Mouse (Mus musculus) liver, adult 2 months (tissue): ENCODE data around the gene Hils1. TPM values are rescaled to one million over a fixed set of nuclear protein-coding genes. Genes with fewer than 3 reads are reported as not detected.

Experiments used
- DNase-seq: peaks from one replicate; pipeline ENCODE4 v3.0.0-alpha.2; 2011; ENCODE audit warnings: low read depth, low spot score; ENCODE audit errors: extremely low read depth
- H3K27ac ChIP-seq: fragments of 200-500 bp; replicated peaks from 2 replicates; pipeline ENCODE4 v1.5.1; 2012; ENCODE audit warnings: low read depth, mild to moderate bottlenecking, control low read depth, inconsistent platforms, low read length; ENCODE audit not compliant: insufficient read depth
- H3K27me3 ChIP-seq: fragments of 200-500 bp; 2 replicates; pipeline ENCODE4 v1.6.1; 2012; ENCODE audit warnings: mild to moderate bottlenecking, moderate library complexity, low read length, inconsistent platforms; ENCODE audit not compliant: control insufficient read depth, insufficient read depth
- H3K36me3 ChIP-seq: fragments of 200-500 bp; 2 replicates; pipeline ENCODE4 v1.6.1; 2012; ENCODE audit warnings: low read length, inconsistent platforms; ENCODE audit not compliant: control insufficient read depth, insufficient read depth
- H3K4me1 ChIP-seq: fragments of 200-500 bp; 2 replicates; pipeline ENCODE4 v1.6.1; 2011; ENCODE audit warnings: low read length; ENCODE audit not compliant: control insufficient read depth, insufficient read depth
- H3K4me3 ChIP-seq: fragments of 200-500 bp; 2 replicates; pipeline ENCODE4 v1.5.1; 2011; ENCODE audit warnings: low read depth, mild to moderate bottlenecking, control low read depth, low read length, moderate library complexity; ENCODE audit not compliant: insufficient read depth
- H3K79me2 ChIP-seq: fragments of 200-500 bp; 2 replicates; pipeline ENCODE4 v1.6.1; 2012; ENCODE audit warnings: inconsistent platforms, mild to moderate bottlenecking, low read length, moderate library complexity; ENCODE audit not compliant: control insufficient read depth, insufficient read depth
- H3K9ac ChIP-seq: fragments of 200-500 bp; 2 replicates; pipeline ENCODE4 v1.6.1; 2012; ENCODE audit warnings: low read depth, mild to moderate bottlenecking, control low read depth, inconsistent platforms, low read length
- CTCF ChIP-seq: fragments of 200-500 bp; IDR thresholded peaks from 2 replicates; pipeline ENCODE4 v1.5.1; 2011; ENCODE audit warnings: low read depth, low read length, control low read depth
- POLR2A ChIP-seq: fragments of 200-500 bp; IDR thresholded peaks from 2 replicates; pipeline ENCODE4 v1.6.1; 2011; ENCODE audit warnings: low read length, control low read depth; ENCODE audit not compliant: insufficient read depth; ENCODE audit errors: extremely low read depth
- WGBS: fragments of 180-500 bp; shearing (Covaris S2); methylation state at CpG from one replicate; pipeline ENCODE4 v1.1.7; 2018; 5-methylcytosine and 5-hydroxymethylcytosine counted together
- polyA plus RNA-seq: library from polyadenylated mRNA; depleted of rRNA; stranded (reverse); fragments of >200 nt; gene quantifications from 2 replicates; pipeline ENCODE4 v1.2.3, GENCODE M21; 2012
- total RNA-seq: library from RNA; depleted of rRNA; stranded (reverse); fragments of >200 nt; gene quantifications from 2 replicates; pipeline ENCODE4 v1.2.3, GENCODE M21; 2014

Gene Hils1
- total and polyA plus RNA-seq, 2 experiments, result not detected

DNA sequence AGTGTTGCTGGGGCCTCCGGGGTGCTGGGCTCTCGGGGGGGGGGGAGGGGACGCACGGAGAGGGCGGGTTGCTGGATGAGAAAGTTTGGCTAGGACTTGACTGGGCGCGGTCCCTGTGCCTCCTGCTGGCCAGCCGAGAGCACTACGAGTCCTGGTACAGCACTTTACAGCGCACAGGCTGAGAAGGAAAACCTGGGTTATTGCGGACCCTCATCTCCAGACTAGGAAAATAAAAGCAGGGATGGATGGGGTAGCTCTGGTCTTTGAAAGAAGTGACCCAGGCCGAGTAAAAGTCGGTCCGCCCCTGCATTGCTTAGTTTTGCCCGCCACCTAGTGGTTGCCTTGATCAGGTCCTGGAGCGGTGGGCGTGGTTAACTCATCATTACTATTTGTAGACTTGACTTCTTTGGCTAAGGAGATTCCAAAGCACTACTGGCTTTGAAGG is 30.5 kb upstream of the Hils1 start:
- TF ChIP-seq CTCF (peak; percentile 78), POLR2A (no peak)
- under 1% methylated on average over 17 of the region's 17 CpGs for WGBS
- Histone ChIP-seq H3K4me1 (no peaks in the 10 kb centered on the region), H3K4me3 (peak overlapping the region; percentile 16), H3K27ac (no peak overlapping the region), H3K36me3 (no peaks in the 10 kb centered on the region), H3K79me2 (no peaks in the 10 kb centered on the region), H3K27me3 (0 out of 2 replicates have a peak, but pooled peaks cover 2% of the 10 kb centered on the region), H3K9ac (no peak overlapping the region)
- peak; percentile 59 for DNase-seq

DNA sequence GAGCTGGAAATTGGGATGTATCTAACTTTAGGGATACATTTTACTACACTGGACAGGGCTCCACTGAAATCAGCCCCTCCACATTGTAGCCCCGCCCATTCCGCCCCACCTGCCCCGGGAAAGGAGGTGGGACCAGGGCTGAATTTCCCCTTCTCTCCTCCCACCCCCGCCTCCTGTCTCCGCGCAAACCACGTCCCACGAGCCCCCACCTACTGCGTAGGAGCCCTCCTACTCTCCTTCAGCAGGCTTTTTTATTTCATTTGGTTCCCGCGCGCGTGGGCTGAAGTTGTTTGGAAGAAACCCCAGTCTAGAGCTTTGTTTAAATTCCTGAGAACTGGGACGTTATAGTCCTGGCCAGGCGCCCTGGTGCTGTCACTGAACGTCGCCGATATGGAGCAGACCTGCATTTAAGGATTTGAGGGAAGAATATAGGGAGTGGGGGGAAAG is 30.0 kb upstream of the Hils1 start:
- no peak for TF ChIP-seq CTCF
- no peak for TF ChIP-seq POLR2A

DNA sequence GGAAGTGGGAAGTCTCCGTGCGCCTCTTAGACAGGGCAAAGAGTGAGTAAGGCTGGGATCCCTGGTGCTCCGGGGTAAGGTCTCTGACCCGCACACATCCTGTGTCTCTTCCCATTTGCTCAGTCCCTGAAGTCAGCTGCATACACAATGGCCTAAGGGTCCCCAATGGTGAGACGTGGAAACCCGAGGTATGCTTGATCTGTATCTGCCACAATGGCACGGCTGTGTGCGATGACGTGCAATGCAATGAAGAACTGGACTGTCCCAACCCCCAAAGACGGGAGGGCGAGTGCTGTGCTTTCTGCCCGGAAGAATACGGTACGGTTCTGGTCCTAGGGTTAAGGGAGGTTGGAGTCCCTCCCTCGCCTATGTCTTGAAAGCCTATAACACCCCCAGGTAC is 29.6 kb upstream of the Hils1 start:
- Histone ChIP-seq H3K9ac (no peak overlapping the region), H3K79me2 (no peaks in the 10 kb centered on the region), H3K4me3 (no peak overlapping the region), H3K27me3 (0 out of 2 replicates have a peak, but pooled peaks cover 2% of the 10 kb centered on the region), H3K36me3 (no peaks in the 10 kb centered on the region), H3K27ac (no peak overlapping the region), H3K4me1 (no peaks in the 10 kb centered on the region)
- WGBS, result 5% methylated on average over 15 of the region's 15 CpGs
- no peak for DNase-seq
- TF ChIP-seq POLR2A (no peak), CTCF (no peak)

More for the DNA sequence above, 30.0 kb upstream of the Hils1 start:
- no peak for DNase-seq
- WGBS, result 5% methylated on average over 18 of the region's 18 CpGs
- 0 out of 2 replicates have a peak, but pooled peaks cover 2% of the 10 kb centered on the region for H3K27me3 ChIP-seq
- no peaks in the 10 kb centered on the region for H3K4me1 ChIP-seq
- H3K79me2 ChIP-seq, result no peaks in the 10 kb centered on the region
- no peak overlapping the region for H3K9ac ChIP-seq
- H3K27ac ChIP-seq, result no peak overlapping the region
- H3K4me3 ChIP-seq, result no peak overlapping the region
- H3K36me3 ChIP-seq, result no peaks in the 10 kb centered on the region

DNA sequence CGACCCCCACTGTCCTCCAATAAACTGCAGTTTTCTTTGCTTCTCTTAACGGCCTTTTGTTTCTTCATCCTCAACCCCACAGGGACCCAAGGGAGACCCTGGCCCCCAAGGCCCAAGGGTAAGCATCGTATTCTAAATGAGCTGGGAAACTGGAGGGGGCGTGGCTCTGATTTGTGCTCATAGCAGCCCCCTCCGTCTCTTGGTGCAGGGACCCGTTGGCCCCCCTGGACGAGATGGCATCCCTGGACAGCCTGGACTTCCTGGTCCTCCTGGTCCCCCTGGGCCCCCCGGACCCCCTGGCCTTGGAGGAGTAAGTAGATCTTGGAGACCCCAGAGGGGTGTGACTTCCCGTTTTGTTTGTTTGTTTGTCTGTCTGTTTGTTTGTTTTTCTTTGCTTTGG is 29.1 kb upstream of the Hils1 start:
- Histone ChIP-seq H3K4me1 (no peaks in the 10 kb centered on the region), H3K27ac (no peak overlapping the region), H3K36me3 (no peaks in the 10 kb centered on the region), H3K27me3 (0 out of 2 replicates have a peak, but pooled peaks cover 2% of the 10 kb centered on the region), H3K9ac (no peak overlapping the region), H3K4me3 (no peak overlapping the region), H3K79me2 (no peaks in the 10 kb centered on the region)
- WGBS, result 24% methylated on average over 9 of the region's 9 CpGs
- TF ChIP-seq POLR2A (no peak), CTCF (no peak)
- no peak for DNase-seq

DNA sequence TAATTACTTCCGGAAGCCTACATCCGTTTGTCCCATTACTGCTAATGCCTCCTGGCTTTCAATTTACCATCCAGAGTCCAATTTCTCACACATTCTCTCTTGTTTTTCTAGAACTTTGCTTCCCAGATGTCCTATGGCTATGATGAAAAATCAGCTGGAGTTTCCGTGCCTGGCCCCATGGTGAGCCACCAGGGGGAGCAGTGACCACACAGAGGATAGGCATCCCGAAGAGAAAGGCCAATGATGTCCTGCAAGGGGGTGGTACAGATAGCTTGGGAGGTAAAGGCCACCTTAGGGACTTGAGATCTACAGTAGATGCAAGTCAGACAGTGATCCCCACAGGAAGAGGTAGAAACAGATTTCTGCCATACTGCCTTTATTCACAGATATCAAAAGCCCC is 28.1 kb upstream of the Hils1 start:
- DNase-seq, result peak; percentile 12
- Histone ChIP-seq H3K9ac (no peak overlapping the region), H3K27ac (no peak overlapping the region), H3K27me3 (0 out of 2 replicates have a peak, but pooled peaks cover 2% of the 10 kb centered on the region), H3K36me3 (no peaks in the 10 kb centered on the region), H3K4me3 (no peak overlapping the region), H3K79me2 (no peaks in the 10 kb centered on the region), H3K4me1 (no peaks in the 10 kb centered on the region)
- peak; percentile 92 for TF ChIP-seq CTCF
- no peak for TF ChIP-seq POLR2A
- 19% methylated on average over 4 of the region's 4 CpGs for WGBS

DNA sequence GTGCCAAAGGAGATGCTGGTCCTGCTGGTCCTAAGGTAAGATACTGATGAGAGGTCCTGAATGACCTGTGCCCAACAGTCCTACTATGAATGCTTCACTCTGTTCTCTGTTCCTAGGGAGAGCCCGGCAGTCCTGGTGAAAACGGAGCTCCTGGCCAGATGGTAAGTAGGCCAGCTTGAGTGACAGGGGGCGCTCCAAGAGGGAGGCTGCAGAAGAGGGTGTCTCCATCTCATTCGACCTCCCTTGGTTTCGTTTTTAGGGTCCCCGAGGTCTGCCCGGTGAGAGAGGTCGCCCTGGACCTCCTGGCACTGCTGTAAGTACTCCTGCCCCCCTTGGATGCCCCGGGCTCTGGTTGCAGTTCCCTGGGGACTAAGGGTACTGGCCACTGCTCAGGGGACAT is 26.3 kb upstream of the Hils1 start:
- TF ChIP-seq CTCF, result no peak
- TF ChIP-seq POLR2A, result no peak
- Histone ChIP-seq H3K4me3 (no peak overlapping the region), H3K27ac (no peak overlapping the region), H3K36me3 (no peaks in the 10 kb centered on the region), H3K79me2 (no peaks in the 10 kb centered on the region), H3K9ac (no peak overlapping the region), H3K4me1 (no peaks in the 10 kb centered on the region), H3K27me3 (0 out of 2 replicates have a peak, but pooled peaks cover 1% of the 10 kb centered on the region)
- DNase-seq, result no peak
- 37% methylated on average over 9 of the region's 9 CpGs for WGBS
